In the genomic region with DNA sequence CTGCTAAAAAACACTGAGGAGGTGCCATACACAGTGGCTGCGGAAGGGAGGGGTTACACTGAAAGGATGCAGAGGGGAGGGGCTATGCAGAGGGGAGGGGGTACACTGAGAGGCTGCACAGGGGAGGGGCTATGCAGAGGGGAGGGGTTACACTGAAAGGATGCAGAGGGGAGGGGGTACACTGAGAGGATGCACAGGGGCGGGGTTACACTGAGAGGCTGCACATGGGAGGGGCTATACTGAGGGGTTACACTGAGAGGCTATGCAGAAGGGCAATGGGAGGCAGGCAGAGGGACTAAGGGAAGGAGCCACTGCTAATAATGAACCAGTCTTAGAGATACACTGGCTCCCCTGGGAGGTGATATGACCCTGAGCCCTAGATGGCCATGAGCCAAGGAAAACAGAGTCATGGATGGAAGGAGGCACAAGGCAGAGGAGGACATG, we compare ENCODE assay signal across 8 mouse cellular contexts. TPM values are rescaled to one million over a fixed set of nuclear protein-coding genes. Genes with fewer than 3 reads are reported as not detected.
DNase-seq lines count a peak whose midpoint lies in the region; ATAC-seq lines count a peak whose summit lies in the region.

No protein-coding gene starts in this region.

- no peaks in the 10 kb centered on the region for H3K9me3 ChIP-seq in heart, embryonic 13.5 days
- H3K9me3 ChIP-seq in midbrain, embryonic 16.5 days (replicated peaks; ENCODE audit: control insufficient read depth, low read length, poor library complexity, severe bottlenecking): no peaks in the 10 kb centered on the region

- 35% methylated on average over 2 of the region's 2 CpGs for WGBS in heart, embryonic 13.5 days
- WGBS in midbrain, embryonic 16.5 days: 20% methylated on average over 2 of the region's 2 CpGs

- no peak overlapping the region for H3K9ac ChIP-seq in heart, embryonic 13.5 days
- H3K9ac ChIP-seq in midbrain, embryonic 16.5 days (ENCODE audit: low read depth, low read length): no peak overlapping the region

- 0 out of 2 replicates have a peak, but pooled peaks cover 9% of the 10 kb centered on the region for H3K36me3 ChIP-seq in heart, embryonic 13.5 days
- no peaks in the 10 kb centered on the region for H3K36me3 ChIP-seq in midbrain, embryonic 16.5 days (ENCODE audit: control insufficient read depth, insufficient read depth, low read length)

- no peak overlapping the region for H3K4me3 ChIP-seq in heart, embryonic 13.5 days
- H3K4me3 ChIP-seq in midbrain, embryonic 16.5 days (ENCODE audit: low read depth, low read length): no peak overlapping the region

- peaks cover 76% of the 10 kb centered on the region for H3K4me1 ChIP-seq in heart, embryonic 13.5 days
- H3K4me1 ChIP-seq in midbrain, embryonic 16.5 days (ENCODE audit: control insufficient read depth, insufficient read depth, low read length): peaks cover 19% of the 10 kb centered on the region

- peak; percentile 65; the same call in 1 of the 2 replicates for ATAC-seq in heart, embryonic 13.5 days (ENCODE audit: extremely low read depth, insufficient number of reproducible peaks, low FRiP score, low TSS enrichment)
- ATAC-seq in midbrain, embryonic 16.5 days: peak; percentile 61
- ATAC-seq in granulocyte monocyte progenitor cell, adult 5-6 weeks (replicated peaks; ENCODE audit: poor library complexity, severe bottlenecking): no peak

- H3K27me3 ChIP-seq in heart, embryonic 13.5 days (replicated peaks): no peaks in the 10 kb centered on the region
- H3K27me3 ChIP-seq in midbrain, embryonic 16.5 days (ENCODE audit: control insufficient read depth, insufficient read depth, low read depth, low read length): no peaks in the 10 kb centered on the region

- peak overlapping the region; percentile 56; the same call in 1 of the 2 replicates for H3K4me2 ChIP-seq in heart, embryonic 13.5 days
- H3K4me2 ChIP-seq in midbrain, embryonic 16.5 days (ENCODE audit: low read length): no peak overlapping the region

- DNase-seq in heart, adult 18-20 months: no peak
- peak; percentile 87 for DNase-seq in embryo, embryonic 9.5 days (ENCODE audit: extremely low spot score)
- DNase-seq in kidney, adult 9 months: peak; percentile 82
- no peak for DNase-seq in c-Kit-positive CD71-positive TER-119-positive erythroid progenitor cells, embryonic 14.5 days (ENCODE audit: low spot score)
- no peak for DNase-seq in ovary, postnatal 14 days (ENCODE audit: low spot score)

- peak overlapping the region; percentile 71 for H3K27ac ChIP-seq in heart, embryonic 13.5 days (replicated peaks)
- H3K27ac ChIP-seq in midbrain, embryonic 16.5 days (ENCODE audit: low read length): no peak overlapping the region

RNA-seq across cellular contexts. Expression of gene Col18a1, which starts 14.1 kb away (rescaled TPM):
- 143 and 155 TPM in 2 replicates for polyA plus RNA-seq in heart, embryonic 13.5 days (2015; fragmentation: Nextera tagmentation; extraction: Ambion mirVana)
- total RNA-seq in heart, adult 18-20 months (2021): 1 to 10 TPM; 7.9 to 8.5 TPM
- polyA plus RNA-seq in midbrain, embryonic 16.5 days (2015; fragmentation: Nextera tagmentation; extraction: Ambion mirVana): 20.4 and 25.3 TPM in 2 replicates
- not detected in 2 replicates for total RNA-seq in granulocyte monocyte progenitor cell, adult 5-6 weeks (2014; fragmentation: Nextera tagmentation)
- total RNA-seq in granulocyte monocyte progenitor cell, adult 5-6 weeks (2017): 0.05 TPM in 1 of 2 replicates, not detected in the other

Comparison
In these comparisons a context has a peak if more than half of its experiments do, and no peak if none do; other contexts are left out.
1. DNase-seq: peak in embryo, embryonic 9.5 days (single experiment) and kidney, adult 9 months (single experiment); none in heart, adult 18-20 months (0 of 2), c-Kit-positive CD71-positive TER-119-positive erythroid progenitor cells, embryonic 14.5 days (single experiment) and ovary, postnatal 14 days (single experiment).
2. RNA of gene Col18a1, which starts 14.1 kb away (total RNA-seq): 7.9 to 8.5 TPM in heart, adult 18-20 months; 0.05 TPM in granulocyte monocyte progenitor cell, adult 5-6 weeks; every median in the first group is over 4 times any median in the second.